Mouse (Mus musculus) embryonic stem cell, embryonic (primary cell): ENCODE measurements around the gene Gk5.

Experiments
- CTCF ChIA-PET, 4 experiments: fragments of 300-600 bp in 2 of 4; fragments of 350-600 bp in 2 of 4; sonication (Branson Sonifier 250); formaldehyde crosslinking; loops; one replicate each; lab custom pipeline; 2022; ENCODE audit warnings: inconsistent platforms in 2 of 4; lab: Charles Lee
- POLR2A ChIA-PET, 4 experiments: fragments of 300-600 bp in 2 of 4; fragments of 350-600 bp in 2 of 4; sonication (Branson Sonifier 250); formaldehyde crosslinking; loops; one replicate each; lab custom pipeline; 2022; ENCODE audit warnings: antibody characterized with exemption in 4 of 4, inconsistent platforms in 1 of 4; lab: Charles Lee

The Gk5 gene

GRCm38 (mm10) chr9:96184909-96185308 is 65.7 kb downstream of the Gk5 start:
- CTCF ChIA-PET = interaction anchor here in 1 of 4 experiments (1.0 kb wide), 1 partner anchor 9 kb away, joined by 3 read pairs; no protein-coding TSS in a partner anchor
- POLR2A ChIA-PET = interaction anchor here in 1 of 4 experiments (1.0 to 1.2 kb wide), 2 partner anchors 18 to 45 kb away, joined by 3 read pairs; no protein-coding TSS in a partner anchor

- ChIA-PET CTCF (interaction anchor here in 3 of 4 experiments (0.6 to 1.5 kb wide), 4 partner anchors 9 to 42 kb away, joined by 3 to 5 read pairs (median 4); partner anchors contain the start of gene Tfdp2 (in 1 of the 3)), POLR2A (interaction anchor here in 2 of 4 experiments (0.8 to 2.7 kb wide), 12 partner anchors 9 to 68 kb away, joined by 3 to 14 read pairs (median 4); partner anchors contain the start of genes Tfdp2 (in 2 of the 2) and Gk5 (in 1 of the 2))
Measured at GRCm38 (mm10) chr9:96186701-96187100, 67.5 kb downstream of the Gk5 start.

GRCm38 (mm10) chr9:96195885-96196622 is 76.9 kb downstream of the Gk5 start, which contains the start of gene Tfdp2:
Gene Tfdp2 (plus strand): TSS chr9:96196275.
- CTCF ChIA-PET = interaction anchor here in 3 of 4 experiments (0.6 to 1.1 kb wide), 4 partner anchors 8 to 29 kb away, joined by 3 read pairs; no protein-coding TSS in a partner anchor
- POLR2A ChIA-PET = interaction anchor here in 3 of 4 experiments (0.9 to 4.2 kb wide), 25 partner anchors 9 to 241 kb away, joined by 3 to 19 read pairs (median 4); partner anchors contain the start of genes Gk5 (in 2 of the 3), Xrn1 (in 2 of the 3) and Atp1b3 (in 1 of the 3)

- ChIA-PET POLR2A (interaction anchor here in 2 of 4 experiments (0.9 to 4.2 kb wide), 25 partner anchors 10 to 242 kb away, joined by 3 to 19 read pairs (median 4); partner anchors contain the start of genes Gk5 (in 2 of the 2), Xrn1 (in 2 of the 2) and Atp1b3 (in 1 of the 2)), CTCF (interaction anchor here in 1 of 4 experiments (0.8 kb wide), 1 partner anchor 11 kb away, joined by 3 read pairs; no protein-coding TSS in a partner anchor)
Measured at GRCm38 (mm10) chr9:96196636-96197181, 77.5 kb downstream of the Gk5 start.

GRCm38 (mm10) chr9:96197806-96198205 is 78.6 kb downstream of the Gk5 start:
- POLR2A ChIA-PET = interaction anchor here in 2 of 4 experiments (1.8 to 4.2 kb wide), 6 partner anchors 30 to 156 kb away, joined by 6 to 19 read pairs (median 14); partner anchors contain the start of gene Gk5 (in 1 of the 2)
- CTCF ChIA-PET = no interaction called here

- ChIA-PET POLR2A (interaction anchor here in 2 of 4 experiments (0.9 to 1.5 kb wide), 3 partner anchors 9 to 29 kb away, joined by 3 read pairs; no protein-coding TSS in a partner anchor), CTCF (interaction anchor here in 2 of 4 experiments (0.5 to 1.2 kb wide), 3 partner anchors 8 to 15 kb away, joined by 3 to 6 read pairs (median 6); partner anchors contain the start of gene Tfdp2 (in 1 of the 2))
Measured at GRCm38 (mm10) chr9:96203663-96204062, 84.5 kb downstream of the Gk5 start.

GRCm38 (mm10) chr9:96207428-96207827 is 88.3 kb downstream of the Gk5 start:
- CTCF ChIA-PET = interaction anchor here in 2 of 4 experiments (0.6 to 0.7 kb wide), 2 partner anchors 21 to 60 kb away, joined by 3 to 7 read pairs; no protein-coding TSS in a partner anchor
- POLR2A ChIA-PET = interaction anchor here in 3 of 4 experiments (0.6 to 2.5 kb wide), 10 partner anchors 11 to 99 kb away, joined by 3 to 12 read pairs (median 4); partner anchors contain the start of gene Tfdp2 (in 2 of the 3)

GRCm38 (mm10) chr9:96213036-96213645 is 94.0 kb downstream of the Gk5 start:
- ChIA-PET CTCF (interaction anchor here in 1 of 4 experiments (0.7 to 1.8 kb wide), 5 partner anchors 9 to 48 kb away, joined by 3 to 6 read pairs (median 3); no protein-coding TSS in a partner anchor), POLR2A (interaction anchor here (0.6 to 1.8 kb wide), 19 partner anchors 9 to 259 kb away, joined by 3 to 13 read pairs (median 3); partner anchors contain the start of genes Gk5 (in 3 of the 4) and Tfdp2 (in 1 of the 4))

GRCm38 (mm10) chr9:96214171-96214570 is 95.0 kb downstream of the Gk5 start:
- ChIA-PET CTCF (interaction anchor here in 1 of 4 experiments (0.6 to 1.8 kb wide), 2 partner anchors 20 to 47 kb away, joined by 4 to 6 read pairs; no protein-coding TSS in a partner anchor), POLR2A (interaction anchor here in 2 of 4 experiments (1.6 to 1.8 kb wide), 3 partner anchors 14 to 95 kb away, joined by 4 to 5 read pairs (median 5); partner anchors contain the start of gene Gk5 (in 1 of the 2))

- CTCF ChIA-PET = interaction anchor here in 1 of 4 experiments (1.3 kb wide), 1 partner anchor 13 kb away, joined by 4 read pairs; no protein-coding TSS in a partner anchor
- POLR2A ChIA-PET = interaction anchor here in 2 of 4 experiments (0.6 to 1.5 kb wide), 7 partner anchors 9 to 524 kb away, joined by 3 to 8 read pairs (median 4); no protein-coding TSS in a partner anchor
Measured at GRCm38 (mm10) chr9:96217299-96217698, 98.1 kb downstream of the Gk5 start.

GRCm38 (mm10) chr9:96217799-96218198 is 98.6 kb downstream of the Gk5 start:
- CTCF ChIA-PET = interaction anchor here in 1 of 4 experiments (1.3 kb wide), 1 partner anchor 12 kb away, joined by 4 read pairs; no protein-coding TSS in a partner anchor
- POLR2A ChIA-PET = interaction anchor here in 2 of 4 experiments (0.6 to 1.5 kb wide), 7 partner anchors 9 to 524 kb away, joined by 3 to 8 read pairs (median 4); no protein-coding TSS in a partner anchor

GRCm38 (mm10) chr9:96219114-96219669 is 100.0 kb downstream of the Gk5 start:
- CTCF ChIA-PET = no interaction called here
- POLR2A ChIA-PET = interaction anchor here in 1 of 4 experiments (1.0 kb wide), 1 partner anchor 8 kb away, joined by 3 read pairs; no protein-coding TSS in a partner anchor

- CTCF ChIA-PET = no interaction called here
- POLR2A ChIA-PET = interaction anchor here in 1 of 4 experiments (1.0 kb wide), 1 partner anchor 9 kb away, joined by 3 read pairs; no protein-coding TSS in a partner anchor
Measured at GRCm38 (mm10) chr9:96220419-96220818, 101.3 kb downstream of the Gk5 start.

- POLR2A ChIA-PET = interaction anchor here in 1 of 4 experiments (0.9 kb wide), 1 partner anchor 11 kb away, joined by 3 read pairs; no protein-coding TSS in a partner anchor
- CTCF ChIA-PET = no interaction called here
Measured at GRCm38 (mm10) chr9:96223302-96223701, 104.1 kb downstream of the Gk5 start.

- ChIA-PET CTCF (interaction anchor here in 1 of 4 experiments (0.6 kb wide), 1 partner anchor 100 kb away, joined by 4 read pairs; no protein-coding TSS in a partner anchor), POLR2A (interaction anchor here in 2 of 4 experiments (1.0 to 4.5 kb wide), 6 partner anchors 14 to 65 kb away, joined by 3 to 42 read pairs (median 4); no protein-coding TSS in a partner anchor)
Measured at GRCm38 (mm10) chr9:96228285-96228684, 109.1 kb downstream of the Gk5 start.

GRCm38 (mm10) chr9:96230271-96230670 is 111.1 kb downstream of the Gk5 start:
- ChIA-PET POLR2A (interaction anchor here (0.6 to 4.5 kb wide), 26 partner anchors 8 to 123 kb away, joined by 3 to 42 read pairs (median 4); partner anchors contain the start of genes Gk5 (in 3 of the 4) and Tfdp2 (in 2 of the 4)), CTCF (interaction anchor here in 2 of 4 experiments (0.5 to 1.7 kb wide), 3 partner anchors 13 to 432 kb away, joined by 3 to 11 read pairs (median 4); no protein-coding TSS in a partner anchor)
